Mouse (Mus musculus): Measurements from ENCODE around the gene Tsc2.
A peak's percentile ranks its signal among the peaks of the same experiment; 100 is the strongest.
"Not testable (repeated sequence)": the region's sequence is repeated elsewhere in the genome, so short reads cannot be mapped to it uniquely, and the experiment has no call there.

The Tsc2 gene

GRCm38 (mm10) chr17:24632167-24632812 lies at the start of gene Tsc2, which contains the start of gene Nthl1:
Gene Tsc2 (minus strand): TSS chr17:24632630.
Gene Nthl1 (plus strand): TSS chr17:24632680.
- peak; percentile 59 for DNase-seq (ENCODE audit: low read depth, low spot score)

DNA sequence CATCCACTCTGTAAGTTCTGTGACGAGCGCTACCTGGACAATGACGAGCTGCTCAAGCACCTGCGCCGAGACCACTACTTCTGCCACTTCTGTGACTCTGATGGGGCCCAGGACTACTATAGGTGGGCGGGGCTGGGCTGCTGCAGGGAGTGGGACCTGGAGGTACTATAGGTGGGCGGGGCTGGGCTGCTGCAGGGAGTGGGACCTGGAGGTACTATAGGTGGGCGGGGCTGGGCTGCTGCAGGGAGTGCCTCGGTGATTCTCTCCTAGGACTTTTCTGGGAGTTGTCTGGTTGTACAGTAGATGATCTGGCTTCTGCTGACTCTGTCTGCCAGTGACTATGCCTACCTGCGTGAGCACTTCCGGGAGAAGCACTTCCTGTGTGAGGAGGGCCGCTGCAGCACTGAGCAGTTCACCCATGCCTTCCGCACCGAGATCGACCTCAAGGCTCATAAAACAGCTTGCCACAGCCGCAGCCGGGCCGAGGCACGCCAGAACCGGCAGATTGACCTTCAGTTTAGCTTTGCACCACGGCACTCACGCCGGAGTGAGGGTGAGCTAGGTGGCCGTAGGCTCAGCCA lies 45.2 kb upstream of the Tsc2 start:
- no peak for DNase-seq (ENCODE audit: low read depth, low spot score)

DNA sequence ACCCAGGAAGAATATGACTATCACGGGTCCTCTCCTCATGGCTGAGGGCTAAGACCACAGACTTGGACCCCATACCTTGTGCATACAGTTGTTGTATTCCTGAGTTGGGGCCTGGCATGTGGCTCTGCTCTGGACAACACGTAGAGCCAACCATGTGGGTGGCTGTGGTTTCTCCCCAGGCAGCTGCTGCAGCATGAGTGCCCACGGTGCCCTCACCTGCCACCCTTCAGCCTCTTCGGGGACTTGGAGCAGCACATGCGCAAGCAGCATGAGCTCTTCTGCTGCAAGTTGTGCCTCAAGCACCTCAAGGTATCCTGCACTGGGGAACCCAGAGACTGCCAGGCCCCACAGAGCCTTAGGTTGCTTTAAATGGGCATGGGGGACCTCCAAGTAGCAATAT lies 44.4 kb upstream of the Tsc2 start:
- DNase-seq (ENCODE audit: low read depth, low spot score), result no peak

DNA sequence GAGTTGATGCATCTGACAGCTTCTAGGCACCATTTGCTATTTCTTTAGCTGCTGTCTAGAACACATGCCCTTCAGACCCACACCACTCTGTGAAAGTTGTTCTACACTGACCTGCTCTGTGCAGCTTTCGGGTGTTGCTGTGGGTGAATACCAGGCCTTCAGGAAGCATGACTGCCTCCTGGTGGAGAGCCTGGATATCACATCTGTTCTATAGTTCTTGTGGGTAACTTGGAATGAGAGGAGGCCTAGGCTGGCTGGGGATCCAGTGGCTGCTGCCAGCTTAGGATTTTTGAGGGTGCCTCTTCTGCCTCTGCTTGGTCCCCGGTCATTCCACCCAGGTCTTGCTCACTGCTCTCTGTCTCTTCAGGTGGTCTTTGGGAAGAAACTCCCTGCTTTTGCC lies 43.8 kb upstream of the Tsc2 start:
- DNase-seq (ENCODE audit: low read depth, low spot score), result no peak

GRCm38 (mm10) chr17:24674277-24674676 lies 41.8 kb upstream of the Tsc2 start:
- no peak for DNase-seq (ENCODE audit: low read depth, low spot score)

DNA sequence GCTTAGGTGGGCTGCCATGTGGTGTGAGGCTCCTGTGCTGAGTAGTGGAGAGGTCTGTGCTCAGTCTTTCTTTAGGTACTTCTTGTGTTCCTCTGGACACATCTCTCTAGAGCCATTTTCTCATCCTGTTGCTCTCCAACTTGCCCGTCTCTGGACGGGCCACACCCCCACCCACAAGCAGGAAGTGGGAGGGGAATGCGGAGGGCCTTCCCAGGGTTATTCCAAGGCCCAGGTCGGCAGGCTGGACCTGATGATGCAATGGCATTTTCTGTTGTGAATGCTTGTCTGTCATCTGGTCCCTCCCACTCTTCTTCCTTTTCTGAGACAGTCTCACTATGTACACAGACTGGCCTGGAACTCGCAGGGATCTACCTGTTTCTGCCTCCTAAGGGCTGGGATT lies 39.7 kb upstream of the Tsc2 start:
- no peak for DNase-seq (ENCODE audit: low read depth, low spot score)

GRCm38 (mm10) chr17:24671346-24671745 lies 38.9 kb upstream of the Tsc2 start:
- no peak for DNase-seq (ENCODE audit: low read depth, low spot score)

- DNase-seq (ENCODE audit: low read depth, low spot score), result no peak
Measured at GRCm38 (mm10) chr17:24670246-24670844, 37.9 kb upstream of the Tsc2 start.

DNA sequence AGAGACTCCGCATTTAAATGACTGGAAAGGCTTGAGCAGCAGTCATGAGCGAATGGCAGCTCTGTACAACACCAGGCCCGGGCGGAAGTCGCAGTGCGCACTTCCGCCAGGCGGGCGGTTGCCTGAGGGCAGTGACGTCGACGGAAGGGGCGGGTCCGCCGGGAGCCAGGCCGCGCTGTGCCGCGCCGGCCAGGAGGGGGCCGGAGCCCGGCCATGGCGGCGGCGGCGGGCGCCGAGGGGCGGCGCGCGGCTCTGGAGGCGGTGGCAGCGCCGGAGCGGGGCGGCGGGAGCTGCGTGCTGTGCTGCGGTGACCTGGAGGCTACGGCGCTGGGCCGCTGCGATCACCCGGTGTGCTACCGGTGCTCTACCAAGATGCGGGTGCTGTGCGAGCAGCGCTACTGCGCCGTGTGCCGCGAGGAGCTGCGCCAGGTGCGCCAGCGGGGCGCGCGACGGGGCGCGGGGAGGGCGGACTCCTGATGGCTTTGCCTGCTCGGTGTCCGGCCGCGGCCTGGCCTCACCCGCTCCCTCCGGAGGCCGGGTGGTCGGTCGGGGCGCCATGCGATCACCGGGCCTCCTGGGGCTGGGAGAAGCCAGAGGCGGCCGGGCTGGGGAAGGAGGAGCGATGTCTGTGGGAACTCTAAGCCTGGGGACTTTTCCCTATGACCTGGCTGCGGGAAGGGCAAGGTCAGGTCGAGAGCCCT lies 37.3 kb upstream of the Tsc2 start, which contains the start of gene Zfp598:
Gene Zfp598, plus strand, starts transcription at position 143 of the 701 bp plus-strand sequence.
- peak; percentile 86 for DNase-seq (ENCODE audit: low read depth, low spot score)

DNA sequence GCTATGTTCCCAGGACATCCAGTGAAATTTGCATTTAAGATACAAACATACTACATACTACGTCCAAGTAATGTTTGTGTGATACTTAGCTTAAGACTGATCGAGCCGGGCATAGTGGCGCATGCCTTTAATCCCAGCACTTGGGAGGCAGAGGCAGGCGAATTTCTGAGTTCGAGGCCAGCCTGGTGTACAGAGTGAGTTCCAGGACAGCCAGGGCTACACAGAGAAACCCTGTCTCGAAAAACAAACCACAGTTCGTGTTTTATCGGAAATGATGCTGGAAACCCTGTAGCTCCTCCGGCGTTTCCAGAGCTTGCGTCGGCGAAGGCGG lies 36.7 kb upstream of the Tsc2 start:
- not testable (repeated sequence) for DNase-seq (ENCODE audit: low read depth, low spot score)

GRCm38 (mm10) chr17:24667416-24667815 lies 35.0 kb upstream of the Tsc2 start:
- peak; percentile 54 for DNase-seq (ENCODE audit: low read depth, low spot score)

GRCm38 (mm10) chr17:24667011-24667410 lies 34.6 kb upstream of the Tsc2 start:
- not testable (repeated sequence) for DNase-seq (ENCODE audit: low read depth, low spot score)

GRCm38 (mm10) chr17:24658017-24658758 lies 25.8 kb upstream of the Tsc2 start, which contains the start of gene Npw:
Gene Npw (minus strand): TSS chr17:24658457.
- DNase-seq (ENCODE audit: low read depth, low spot score), result no peak

DNA sequence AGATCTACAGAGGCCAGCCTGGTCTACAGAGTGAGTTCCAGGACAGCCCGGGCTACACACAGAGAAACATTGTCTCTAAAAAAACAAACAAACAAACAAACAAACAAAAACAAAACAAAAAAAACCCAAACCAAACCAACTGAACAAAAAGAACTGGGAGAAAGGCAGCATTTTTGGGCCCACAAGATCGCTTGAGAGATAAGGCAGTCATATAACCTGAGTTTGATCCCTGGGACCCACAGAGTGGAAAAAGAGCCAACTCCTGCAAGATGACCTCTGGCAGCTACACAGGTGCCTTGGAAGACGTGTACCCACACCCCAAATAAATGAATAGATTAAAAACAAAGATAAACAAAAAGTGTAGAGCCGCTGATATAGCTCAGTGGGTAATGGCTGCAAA lies 22.5 kb upstream of the Tsc2 start:
- DNase-seq (ENCODE audit: low read depth, low spot score), result no peak

GRCm38 (mm10) chr17:24653967-24654710 lies 21.7 kb upstream of the Tsc2 start:
- DNase-seq (ENCODE audit: low read depth, low spot score), result peak; percentile 47

DNA sequence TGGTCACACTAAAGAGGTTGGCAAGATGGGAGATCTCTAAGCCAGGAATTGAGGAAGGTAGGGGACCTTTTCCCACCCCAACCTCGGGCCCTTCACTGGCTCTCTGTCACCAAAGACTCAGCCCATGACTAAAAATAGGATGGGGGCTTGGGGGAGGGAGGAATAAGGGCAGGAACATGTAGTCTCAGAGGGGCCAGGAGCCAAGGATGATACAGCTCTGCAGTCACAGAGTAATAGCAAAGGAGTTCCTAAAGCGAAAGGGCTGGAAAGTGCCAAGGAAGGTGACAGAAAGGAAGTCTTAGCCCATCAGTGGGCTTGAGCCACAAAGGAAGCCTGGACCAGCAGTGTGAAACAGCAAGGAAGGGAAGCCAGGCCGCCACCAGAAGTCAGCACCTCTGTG lies 19.4 kb upstream of the Tsc2 start:
- no peak for DNase-seq (ENCODE audit: low read depth, low spot score)

DNA sequence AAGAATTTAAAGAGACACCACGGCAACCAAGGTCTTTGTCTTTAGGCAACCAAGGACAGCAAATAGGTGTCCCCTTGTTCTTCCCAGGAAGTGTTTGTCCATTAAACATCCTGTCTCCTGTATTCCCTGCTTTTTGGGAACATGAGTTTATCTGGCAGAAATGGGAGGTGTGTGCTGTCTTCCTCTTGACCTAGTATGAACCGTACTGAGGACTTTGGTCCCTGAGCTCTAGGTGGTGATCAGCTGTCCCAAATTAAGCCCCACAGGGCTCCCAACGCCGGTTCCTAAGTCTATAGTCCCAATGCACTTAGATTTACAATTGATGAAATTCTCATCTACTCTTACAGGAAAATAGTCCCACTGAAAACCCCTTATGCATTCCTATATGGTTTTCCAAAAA lies 18.3 kb upstream of the Tsc2 start:
- no peak for DNase-seq (ENCODE audit: low read depth, low spot score)

- no peak for DNase-seq (ENCODE audit: low read depth, low spot score)
Measured at GRCm38 (mm10) chr17:24650070-24650616, 17.7 kb upstream of the Tsc2 start, which contains the start of gene Slc9a3r2. Gene Slc9a3r2 (minus strand): TSS chr17:24650327.

- no peak for DNase-seq (ENCODE audit: low read depth, low spot score)
Measured at GRCm38 (mm10) chr17:24649581-24650069, 17.2 kb upstream of the Tsc2 start.

GRCm38 (mm10) chr17:24648731-24649377 lies 16.4 kb upstream of the Tsc2 start:
- no peak for DNase-seq (ENCODE audit: low read depth, low spot score)
